Mouse (Mus musculus) hindbrain, embryonic 13.5 days (tissue): ENCODE results near the gene Ism1. TPM values are rescaled to one million over a fixed set of nuclear protein-coding genes. Genes with fewer than 3 reads are reported as not detected.

Experiments
- ATAC-seq: fragments of 200-750 bp; cut with Nextera tagmentation; 2 replicates; pipeline ENCODE4 v1.8.0; 2017; ENCODE audit warnings: moderate TSS enrichment; ENCODE audit not compliant: low FRiP score
- H3K27ac ChIP-seq: fragments of 300-500 bp; sonication (generic); 2 replicates; pipeline ENCODE4 v1.5.1; 2015; ENCODE audit warnings: inconsistent platforms, mild to moderate bottlenecking, moderate library complexity
- H3K27me3 ChIP-seq: fragments of 300-500 bp; sonication (generic); 2 replicates; pipeline ENCODE4 v1.6.1; 2015; ENCODE audit warnings: mild to moderate bottlenecking, inconsistent platforms
- H3K36me3 ChIP-seq: fragments of 300-500 bp; sonication (generic); 2 replicates; pipeline ENCODE4 v1.6.1; 2015; ENCODE audit warnings: mild to moderate bottlenecking, inconsistent platforms
- H3K4me1 ChIP-seq: fragments of 300-500 bp; sonication (generic); replicated peaks from 2 replicates; pipeline ENCODE4 v1.6.1; 2015; ENCODE audit warnings: inconsistent platforms
- H3K4me2 ChIP-seq: fragments of 300-500 bp; sonication (generic); 2 replicates; pipeline ENCODE4 v1.6.1; 2015; ENCODE audit warnings: inconsistent platforms, mild to moderate bottlenecking, moderate library complexity
- H3K4me3 ChIP-seq: fragments of 300-500 bp; sonication (generic); 2 replicates; pipeline ENCODE4 v1.5.1; 2015; ENCODE audit warnings: mild to moderate bottlenecking, inconsistent platforms
- H3K9ac ChIP-seq: fragments of 300-500 bp; sonication (generic); 2 replicates; pipeline ENCODE4 v1.6.1; 2015; ENCODE audit warnings: mild to moderate bottlenecking, inconsistent platforms
- H3K9me3 ChIP-seq: fragments of 300-500 bp; sonication (generic); 2 replicates; pipeline ENCODE4 v1.6.1; 2016; ENCODE audit warnings: inconsistent platforms
- WGBS: fragments of 180-500 bp; shearing (Covaris S2); methylation state at CpG from one replicate; pipeline ENCODE4 v1.1.7; 2015; 5-methylcytosine and 5-hydroxymethylcytosine counted together
- polyA plus RNA-seq: library from polyadenylated mRNA; unstranded; fragments of >200 nt; fragmentation: Nextera tagmentation; extraction: Ambion mirVana; gene quantifications from 2 replicates; pipeline ENCODE4 v1.2.1, GENCODE M21; 2015

Gene Ism1
- polyA plus RNA-seq, 1 experiment from 2014 or later = 0.73 TPM

DNA sequence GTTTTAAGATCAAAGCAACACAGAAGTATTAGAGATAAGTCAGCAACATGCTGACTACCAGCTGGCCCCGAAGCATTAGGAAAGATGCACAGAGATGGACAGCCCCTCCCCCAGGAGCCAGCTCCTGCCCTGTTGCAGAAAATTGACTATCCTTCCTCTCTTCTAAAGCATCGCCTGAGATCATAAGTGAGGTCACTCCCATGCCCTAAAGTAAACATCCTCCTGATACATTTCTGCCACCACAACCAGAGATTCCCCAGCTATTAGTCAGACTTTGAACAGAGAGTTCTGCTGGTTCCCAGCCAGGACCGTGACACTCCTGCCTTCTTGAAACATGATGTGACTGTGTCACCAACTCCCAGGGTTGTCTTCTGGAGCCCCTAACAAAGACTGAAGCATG, 45.3 kb downstream of the Ism1 start:
- H3K4me2 ChIP-seq = no peak overlapping the region
- ATAC-seq = no peak
- H3K36me3 ChIP-seq = no peaks in the 10 kb centered on the region
- no peaks in the 10 kb centered on the region; the same call in 1 of the 2 replicates for H3K4me1 ChIP-seq
- 65% methylated on average over 3 of the region's 3 CpGs for WGBS
- no peak overlapping the region for H3K27ac ChIP-seq
- H3K4me3 ChIP-seq = no peak overlapping the region
- no peaks in the 10 kb centered on the region for H3K9me3 ChIP-seq
- H3K9ac ChIP-seq = no peak overlapping the region
- H3K27me3 ChIP-seq = no peaks in the 10 kb centered on the region

DNA sequence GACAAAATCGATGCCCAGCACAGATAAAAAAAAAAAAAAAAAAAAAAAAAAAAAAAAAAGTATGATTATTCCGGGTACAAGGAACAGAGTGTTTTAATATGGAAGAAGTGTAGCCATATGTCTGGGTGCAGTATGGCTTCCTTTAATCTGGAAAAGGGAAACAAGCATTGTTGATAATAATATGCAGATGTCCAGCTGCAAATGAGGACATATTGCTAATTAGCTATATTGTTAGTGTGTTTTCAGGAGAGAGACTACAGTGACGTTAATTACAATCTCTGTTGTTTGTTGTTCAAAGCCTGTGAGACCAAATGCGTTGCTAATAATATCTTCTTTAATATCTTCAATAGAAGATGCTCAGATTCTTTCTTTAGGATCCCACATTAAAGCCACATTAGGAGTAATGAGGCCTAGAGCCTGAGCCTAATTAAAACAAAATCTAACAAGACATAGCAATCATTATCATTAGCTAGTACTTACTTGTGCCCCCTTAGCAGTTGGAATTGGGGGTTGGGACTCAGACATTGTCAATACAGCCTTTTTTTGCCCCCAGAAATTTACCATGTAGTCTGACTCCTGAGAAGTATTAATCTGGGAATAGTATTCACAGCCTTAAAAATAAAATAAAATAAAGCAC, 46.3 kb downstream of the Ism1 start:
- WGBS = 67% methylated on average over 4 of the region's 4 CpGs
- no peak overlapping the region for H3K4me2 ChIP-seq
- 0 out of 2 replicates have a peak, but pooled peaks have one; percentile 59 for ATAC-seq
- no peaks in the 10 kb centered on the region; the same call in 1 of the 2 replicates for H3K4me1 ChIP-seq
- H3K27me3 ChIP-seq = no peaks in the 10 kb centered on the region
- no peaks in the 10 kb centered on the region for H3K9me3 ChIP-seq
- H3K36me3 ChIP-seq = no peaks in the 10 kb centered on the region
- no peak overlapping the region for H3K27ac ChIP-seq
- no peak overlapping the region for H3K9ac ChIP-seq
- no peak overlapping the region for H3K4me3 ChIP-seq

DNA sequence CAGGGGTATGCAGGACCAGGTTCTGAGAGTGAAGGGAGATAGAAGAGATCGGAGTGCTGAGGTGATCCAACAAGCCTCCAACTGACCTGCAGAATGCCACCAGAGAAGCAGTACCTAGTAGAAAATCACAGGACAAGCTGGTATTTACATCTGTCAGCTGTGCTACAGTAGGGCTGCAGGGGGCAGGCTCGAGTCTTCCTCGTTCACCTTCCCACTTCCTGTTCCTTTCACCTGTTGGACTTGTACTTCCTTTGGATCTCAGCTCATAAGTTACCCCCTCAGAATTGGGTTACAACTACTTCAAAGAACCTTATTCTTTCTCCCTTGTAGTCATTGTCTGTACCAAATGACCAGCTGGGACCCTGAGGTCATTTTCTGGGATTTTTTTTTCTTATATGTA, 47.4 kb downstream of the Ism1 start:
- Histone ChIP-seq H3K4me3 (no peak overlapping the region), H3K27ac (no peak overlapping the region), H3K27me3 (no peaks in the 10 kb centered on the region), H3K9ac (no peak overlapping the region), H3K4me2 (no peak overlapping the region), H3K36me3 (no peaks in the 10 kb centered on the region), H3K4me1 (no peaks in the 10 kb centered on the region; the same call in 1 of the 2 replicates), H3K9me3 (no peaks in the 10 kb centered on the region)
- 82% methylated on average over 3 of the region's 3 CpGs for WGBS
- no peak for ATAC-seq

DNA sequence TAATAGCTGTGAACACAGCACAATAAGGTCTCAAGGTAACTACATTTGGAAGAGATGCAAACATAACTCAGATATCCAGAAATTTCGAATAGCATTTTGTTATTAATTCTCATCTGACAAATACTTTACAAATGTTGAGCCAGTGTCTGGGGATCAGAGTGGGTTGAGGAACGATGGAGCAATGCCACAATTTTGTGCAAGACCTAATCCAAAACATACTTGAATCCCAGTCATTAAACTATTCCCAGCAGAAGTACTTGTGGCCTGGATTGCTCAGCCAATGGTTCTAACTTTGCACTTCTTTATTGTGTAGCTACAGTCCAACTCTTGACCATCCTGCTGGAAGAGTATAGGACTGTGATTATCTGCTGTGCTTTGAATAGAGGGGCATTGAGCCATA, 50.1 kb downstream of the Ism1 start:
- H3K27me3 ChIP-seq = no peaks in the 10 kb centered on the region
- H3K4me1 ChIP-seq = no peaks in the 10 kb centered on the region; the same call in 1 of the 2 replicates
- no peaks in the 10 kb centered on the region for H3K36me3 ChIP-seq
- WGBS = 89% methylated on average over 2 of the region's 2 CpGs
- no peak overlapping the region for H3K9ac ChIP-seq
- no peak for ATAC-seq
- no peaks in the 10 kb centered on the region for H3K9me3 ChIP-seq
- no peak overlapping the region for H3K4me2 ChIP-seq
- no peak overlapping the region for H3K27ac ChIP-seq
- no peak overlapping the region for H3K4me3 ChIP-seq

DNA sequence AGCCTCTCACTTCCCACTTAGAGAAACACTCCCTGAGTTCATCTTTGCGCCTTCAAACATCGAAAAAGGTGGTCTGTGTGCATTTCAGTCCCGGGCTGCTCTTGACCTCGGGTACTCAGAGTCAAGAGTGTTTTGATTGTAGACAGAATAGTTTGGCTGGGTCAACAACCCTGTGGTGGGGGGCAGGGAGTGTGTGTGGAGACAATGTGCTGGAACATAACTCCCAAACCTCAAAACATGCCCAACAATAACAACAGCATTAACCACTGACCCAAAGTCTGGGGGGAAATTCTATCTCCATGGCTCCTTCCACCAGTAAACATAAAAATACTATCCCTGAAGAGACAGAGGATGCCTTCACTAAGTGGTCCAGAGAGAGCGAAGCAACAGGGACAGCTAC, 51.4 kb downstream of the Ism1 start:
- Histone ChIP-seq H3K4me2 (no peak overlapping the region), H3K9me3 (no peaks in the 10 kb centered on the region), H3K9ac (no peak overlapping the region), H3K36me3 (no peaks in the 10 kb centered on the region), H3K27me3 (no peaks in the 10 kb centered on the region), H3K4me1 (no peaks in the 10 kb centered on the region), H3K4me3 (no peak overlapping the region), H3K27ac (no peak overlapping the region)
- no peak for ATAC-seq
- WGBS = 91% methylated on average over 5 of the region's 5 CpGs

DNA sequence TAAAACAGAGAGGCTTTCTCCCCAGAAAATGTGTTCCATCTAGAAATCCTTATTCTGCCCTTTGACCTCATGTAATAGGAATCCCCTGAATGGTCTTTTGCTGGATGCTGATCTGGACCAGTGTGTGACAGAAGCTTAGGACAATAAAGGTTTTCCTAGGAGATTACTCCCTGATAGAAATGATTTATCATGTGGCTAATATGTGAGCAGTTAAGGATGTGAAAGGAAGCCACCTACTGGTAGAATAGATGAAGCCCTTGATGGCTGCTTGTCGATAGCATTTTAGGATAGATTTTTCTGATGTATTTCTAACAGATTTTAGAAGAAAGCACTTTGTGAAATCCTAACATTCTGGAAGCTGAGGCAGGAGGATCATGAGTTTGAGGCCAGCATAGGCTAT, 64.4 kb downstream of the Ism1 start:
- Histone ChIP-seq H3K27ac (no peak overlapping the region), H3K36me3 (no peaks in the 10 kb centered on the region), H3K4me1 (no peaks in the 10 kb centered on the region), H3K9me3 (no peaks in the 10 kb centered on the region), H3K4me3 (no peak overlapping the region), H3K27me3 (no peaks in the 10 kb centered on the region), H3K4me2 (no peak overlapping the region), H3K9ac (no peak overlapping the region)
- 90% methylated on average over 1 of the region's 1 CpGs for WGBS
- no peak for ATAC-seq

DNA sequence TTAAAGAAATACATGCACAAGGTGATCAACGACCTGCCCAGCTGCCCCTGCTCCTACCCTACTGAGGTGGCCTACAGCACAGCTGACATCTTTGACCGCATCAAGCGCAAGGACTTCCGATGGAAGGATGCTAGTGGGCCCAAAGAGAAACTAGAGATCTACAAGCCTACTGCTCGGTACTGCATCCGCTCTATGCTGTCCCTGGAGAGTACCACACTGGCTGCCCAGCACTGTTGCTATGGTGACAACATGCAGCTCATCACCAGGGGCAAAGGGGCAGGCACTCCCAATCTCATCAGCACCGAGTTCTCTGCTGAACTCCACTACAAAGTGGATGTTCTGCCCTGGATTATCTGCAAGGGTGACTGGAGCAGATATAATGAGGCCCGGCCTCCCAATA, 79.0 kb downstream of the Ism1 start:
- no peaks in the 10 kb centered on the region for H3K27me3 ChIP-seq
- peaks cover 6% of the 10 kb centered on the region for H3K4me1 ChIP-seq
- no peak overlapping the region for H3K4me3 ChIP-seq
- no peak overlapping the region for H3K4me2 ChIP-seq
- 64% methylated on average over 8 of the region's 8 CpGs for WGBS
- H3K27ac ChIP-seq = no peak overlapping the region
- no peak overlapping the region for H3K9ac ChIP-seq
- H3K36me3 ChIP-seq = no peaks in the 10 kb centered on the region
- ATAC-seq = peak; percentile 61; the same call in 1 of the 2 replicates
- no peaks in the 10 kb centered on the region for H3K9me3 ChIP-seq

DNA sequence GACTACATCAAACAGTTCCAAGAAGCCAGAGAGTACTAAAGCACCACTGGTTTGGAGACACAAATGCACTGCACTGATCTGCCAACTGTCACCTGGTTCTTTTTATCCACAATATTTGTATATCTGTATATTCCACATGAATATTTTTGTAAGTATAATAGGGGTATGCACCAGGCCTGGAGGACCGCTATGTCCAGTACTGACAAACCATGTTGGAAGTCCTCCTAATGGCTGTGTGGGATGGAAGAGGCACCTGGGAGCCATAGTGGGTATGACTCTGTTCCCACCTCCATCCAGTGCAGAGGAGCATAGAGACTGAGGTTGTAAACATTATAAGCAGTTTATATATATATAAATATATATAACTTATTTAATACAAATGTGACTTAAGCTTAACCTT, 79.5 kb downstream of the Ism1 start:
- peaks cover 6% of the 10 kb centered on the region for H3K4me1 ChIP-seq
- 96% methylated on average over 1 of the region's 1 CpGs for WGBS
- no peak overlapping the region for H3K4me3 ChIP-seq
- no peaks in the 10 kb centered on the region for H3K27me3 ChIP-seq
- H3K27ac ChIP-seq = no peak overlapping the region
- no peak overlapping the region for H3K4me2 ChIP-seq
- 0 out of 2 replicates have a peak, but pooled peaks have one; percentile 43 for ATAC-seq
- H3K9me3 ChIP-seq = no peaks in the 10 kb centered on the region
- H3K36me3 ChIP-seq = no peaks in the 10 kb centered on the region
- H3K9ac ChIP-seq = no peak overlapping the region

DNA sequence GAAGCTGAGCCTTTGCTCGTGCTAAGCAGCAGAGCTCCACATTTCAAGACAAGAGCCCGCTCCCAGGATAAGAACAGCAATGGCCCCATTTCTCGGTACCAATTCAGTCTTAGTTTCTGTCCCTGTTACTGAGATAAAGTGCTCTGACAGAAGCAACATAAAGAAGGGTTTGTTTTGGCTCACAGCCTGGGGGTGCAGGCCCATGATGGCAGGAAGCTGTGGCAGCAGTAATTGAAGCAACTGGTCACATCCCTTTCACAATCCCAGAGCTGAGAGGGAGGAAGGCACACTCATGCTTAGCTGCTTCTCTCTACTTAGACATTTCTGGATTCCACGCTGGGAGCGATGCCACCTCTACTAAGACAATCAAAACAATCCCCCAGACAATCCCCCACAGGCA, 86.4 kb downstream of the Ism1 start:
- Histone ChIP-seq H3K9ac (no peak overlapping the region), H3K4me2 (no peak overlapping the region), H3K27ac (no peak overlapping the region), H3K9me3 (no peaks in the 10 kb centered on the region), H3K4me1 (no peaks in the 10 kb centered on the region), H3K36me3 (no peaks in the 10 kb centered on the region), H3K4me3 (no peak overlapping the region), H3K27me3 (no peaks in the 10 kb centered on the region)
- WGBS = 71% methylated on average over 5 of the region's 5 CpGs
- ATAC-seq = no peak

DNA sequence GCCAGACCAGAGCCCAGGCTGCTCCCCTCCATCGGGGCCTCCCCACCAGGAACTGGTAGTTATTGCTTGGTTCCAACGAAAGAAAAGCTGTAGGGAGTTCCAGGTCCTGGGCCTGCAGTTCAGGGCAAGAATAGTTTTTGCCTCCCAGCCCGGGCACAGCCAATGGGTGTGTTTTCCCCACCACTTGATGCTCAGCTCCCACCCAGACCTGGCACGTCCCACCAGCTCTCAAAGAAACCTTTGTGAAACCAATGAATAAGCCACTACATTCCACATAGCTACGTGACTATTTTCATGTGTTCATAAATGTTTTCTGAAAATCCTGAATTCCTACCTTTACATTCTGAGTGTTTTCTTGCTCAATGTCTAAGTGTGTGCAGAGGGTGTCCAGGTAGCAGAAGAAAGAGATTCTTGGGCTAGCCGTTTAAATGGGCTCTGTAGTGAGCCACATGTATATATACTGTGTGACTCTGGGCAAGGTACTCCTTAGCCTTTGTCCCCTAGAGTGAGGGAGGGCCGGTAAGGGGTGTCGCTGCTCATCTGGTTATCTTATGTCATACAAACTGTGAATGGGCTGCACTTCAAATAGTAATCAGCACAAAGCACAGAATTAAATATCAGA, 97.1 kb downstream of the Ism1 start:
- Histone ChIP-seq H3K4me1 (no peaks in the 10 kb centered on the region), H3K4me2 (no peak overlapping the region), H3K27me3 (no peaks in the 10 kb centered on the region), H3K27ac (no peak overlapping the region), H3K9me3 (no peaks in the 10 kb centered on the region), H3K9ac (no peak overlapping the region), H3K36me3 (no peaks in the 10 kb centered on the region), H3K4me3 (no peak overlapping the region)
- 89% methylated on average over 8 of the region's 8 CpGs for WGBS
- ATAC-seq = no peak

DNA sequence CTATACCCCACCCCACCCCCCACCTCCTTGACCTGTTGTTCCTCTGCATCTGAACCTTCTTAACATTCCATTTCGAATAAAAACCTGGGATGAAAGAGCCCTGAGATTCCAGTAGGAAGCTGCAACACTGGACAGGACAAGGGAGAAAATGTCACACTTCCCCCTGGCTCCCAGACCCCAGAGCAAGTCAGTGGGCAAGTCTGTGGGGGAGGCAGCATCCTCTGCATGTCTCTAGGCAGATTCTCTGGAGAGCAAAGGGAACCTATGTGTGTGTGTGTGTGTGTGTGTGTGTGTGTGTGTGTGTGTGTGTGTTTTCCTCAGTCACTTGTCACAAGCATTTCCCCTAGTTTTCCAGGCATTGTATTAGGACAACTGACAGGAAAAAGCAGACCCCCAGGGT, 98.7 kb downstream of the Ism1 start:
- Histone ChIP-seq H3K4me3 (no peak overlapping the region), H3K4me2 (no peak overlapping the region), H3K36me3 (no peaks in the 10 kb centered on the region), H3K9me3 (no peaks in the 10 kb centered on the region), H3K9ac (no peak overlapping the region), H3K4me1 (no peaks in the 10 kb centered on the region), H3K27me3 (no peaks in the 10 kb centered on the region), H3K27ac (no peak overlapping the region)
- WGBS = 58% methylated on average over 1 of the region's 1 CpGs
- no peak for ATAC-seq

DNA sequence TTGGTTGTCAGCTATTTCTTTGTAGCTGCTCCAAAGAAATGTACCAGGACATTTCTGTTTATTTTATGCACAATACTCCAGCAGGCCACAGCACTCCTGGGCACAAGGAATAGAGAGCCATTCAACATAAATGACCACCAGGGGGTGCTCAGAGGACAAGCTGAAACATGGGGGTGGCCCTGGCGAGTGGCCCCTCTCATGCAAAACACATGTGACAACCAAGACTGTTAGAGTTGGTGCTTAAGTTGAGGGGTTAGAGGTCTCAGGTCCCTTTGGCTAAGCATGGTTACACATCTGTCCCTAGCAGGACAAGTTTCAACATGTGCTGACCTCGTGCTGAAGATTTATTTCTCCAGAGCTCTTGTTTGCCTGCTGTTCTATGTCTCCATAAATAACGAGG, 100.3 kb downstream of the Ism1 start:
- H3K27me3 ChIP-seq = no peaks in the 10 kb centered on the region
- no peaks in the 10 kb centered on the region for H3K36me3 ChIP-seq
- WGBS = 54% methylated on average over 3 of the region's 3 CpGs
- no peaks in the 10 kb centered on the region for H3K4me1 ChIP-seq
- H3K4me2 ChIP-seq = no peak overlapping the region
- H3K9ac ChIP-seq = no peak overlapping the region
- no peak overlapping the region for H3K4me3 ChIP-seq
- no peak for ATAC-seq
- H3K9me3 ChIP-seq = no peaks in the 10 kb centered on the region
- no peak overlapping the region for H3K27ac ChIP-seq

DNA sequence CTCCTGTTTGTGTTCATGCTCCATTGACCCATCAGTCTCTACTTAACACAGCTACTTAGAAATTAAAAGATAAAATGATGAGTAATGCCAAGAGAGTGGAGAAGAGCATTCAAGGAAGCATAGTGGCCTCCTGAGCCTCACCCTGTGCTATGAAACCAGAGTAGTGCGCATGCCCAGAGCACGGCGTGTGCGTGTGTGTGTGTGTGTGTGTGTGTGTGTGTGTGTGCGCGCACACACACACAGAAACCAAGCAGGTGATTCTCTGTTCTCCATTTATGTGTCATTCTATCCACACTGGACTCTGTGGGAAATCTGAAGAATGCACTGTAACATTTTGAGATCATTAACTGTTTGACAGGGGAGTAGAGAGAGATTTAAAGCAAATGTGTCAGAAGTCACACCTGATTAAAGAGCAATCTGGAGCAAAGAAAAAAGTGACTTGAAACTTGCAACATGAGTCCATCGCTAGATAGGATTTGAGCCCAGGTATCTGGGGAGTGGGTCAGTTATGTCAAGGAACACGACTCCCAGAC, 105.4 kb downstream of the Ism1 start:
- no peak overlapping the region for H3K4me3 ChIP-seq
- H3K4me2 ChIP-seq = no peak overlapping the region
- no peaks in the 10 kb centered on the region for H3K36me3 ChIP-seq
- no peaks in the 10 kb centered on the region for H3K27me3 ChIP-seq
- no peak for ATAC-seq
- H3K27ac ChIP-seq = no peak overlapping the region
- no peaks in the 10 kb centered on the region for H3K4me1 ChIP-seq
- H3K9me3 ChIP-seq = no peaks in the 10 kb centered on the region
- WGBS = 85% methylated on average over 8 of the region's 8 CpGs
- no peak overlapping the region for H3K9ac ChIP-seq
